Mouse (Mus musculus): ENCODE data around the gene Aox4. TPM values are rescaled to one million over a fixed set of nuclear protein-coding genes. Genes with fewer than 3 reads are reported as not detected.

Gene Aox4
- total and polyA plus RNA-seq, 2 experiments, result not detected

DNA sequence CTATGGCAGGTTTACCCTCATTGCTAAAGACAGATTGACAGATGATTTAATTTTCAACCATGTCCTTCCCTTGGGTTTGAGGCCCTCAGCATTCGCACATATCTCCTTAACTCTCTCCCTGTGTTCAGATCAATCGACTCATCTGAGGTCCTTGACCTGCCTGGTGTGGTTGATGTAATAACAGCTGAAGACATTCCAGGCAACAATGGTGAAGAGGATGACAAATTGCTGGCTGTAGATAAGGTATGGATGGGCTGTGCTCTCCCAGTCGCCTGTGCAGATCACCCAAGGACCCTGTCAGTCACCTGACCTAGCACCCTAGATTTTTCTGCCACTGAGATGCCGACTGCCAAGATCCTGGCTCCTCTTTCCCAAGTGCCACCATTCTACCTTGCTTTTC is 99.7 kb downstream of the Aox4 start:
- TF ChIP-seq POLR2A (IDR thresholded peaks at IDR 0.05; ENCODE audit: extremely low read depth, insufficient read depth, low read length) (no peak), CTCF (IDR thresholded peaks at IDR 0.05; ENCODE audit: low read depth, low read length) (no peak)
- Histone ChIP-seq H3K36me3 (ENCODE audit: control insufficient read depth, insufficient read depth, low read length) (no peaks in the 10 kb centered on the region), H3K4me3 (ENCODE audit: insufficient read depth, low read depth, low read length) (no peak overlapping the region), H3K27ac (replicated peaks; ENCODE audit: insufficient read depth, low read depth, low read length) (no peak overlapping the region), H3K9ac (ENCODE audit: low read depth, low read length) (no peak overlapping the region), H3K4me1 (ENCODE audit: control insufficient read depth, insufficient read depth, low read length) (no peaks in the 10 kb centered on the region), H3K79me2 (ENCODE audit: control insufficient read depth, insufficient read depth, low read length) (no peaks in the 10 kb centered on the region), H3K27me3 (ENCODE audit: control insufficient read depth, insufficient read depth, low read length) (no peaks in the 10 kb centered on the region)
- no peak for DNase-seq (ENCODE audit: extremely low read depth, low read depth, low spot score)
- 71% methylated on average over 4 of the region's 4 CpGs for WGBS

DNA sequence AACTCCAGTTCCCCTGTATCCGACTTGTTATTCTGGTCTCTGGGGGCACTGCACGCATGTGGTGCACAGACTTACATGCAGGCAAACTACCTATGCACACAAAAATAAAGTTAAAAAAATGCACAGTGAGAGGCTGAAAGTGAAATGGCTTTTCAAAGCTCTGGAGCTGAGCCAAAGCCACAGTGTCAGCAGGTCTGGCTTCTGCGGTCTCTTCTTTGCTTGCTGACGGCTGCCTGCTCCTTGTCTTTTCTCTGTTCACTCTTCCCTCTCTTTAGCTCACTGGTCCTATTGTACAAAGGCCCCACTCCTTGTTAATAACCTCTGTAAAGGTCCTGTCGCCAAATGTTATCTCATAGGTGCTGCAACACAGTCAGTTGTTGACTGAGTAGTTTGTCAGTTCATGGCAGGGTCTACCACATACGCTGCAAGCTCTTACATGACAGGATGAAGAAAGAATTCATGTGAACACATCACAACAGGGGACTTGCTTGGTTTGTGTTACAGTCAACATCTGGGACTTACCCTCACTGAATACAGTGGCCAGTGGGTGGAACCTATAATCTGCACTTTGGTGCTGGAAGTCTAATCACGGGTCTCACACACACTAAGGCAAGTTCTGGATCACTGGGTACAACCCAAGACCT is 101.1 kb downstream of the Aox4 start:
- H3K36me3 ChIP-seq (ENCODE audit: control insufficient read depth, insufficient read depth, low read length), result no peaks in the 10 kb centered on the region
- no peak overlapping the region for H3K9ac ChIP-seq (ENCODE audit: low read depth, low read length)
- H3K27me3 ChIP-seq (ENCODE audit: control insufficient read depth, insufficient read depth, low read length), result no peaks in the 10 kb centered on the region
- WGBS, result 84% methylated on average over 7 of the region's 7 CpGs
- H3K4me3 ChIP-seq (ENCODE audit: insufficient read depth, low read depth, low read length), result no peak overlapping the region
- no peak overlapping the region for H3K27ac ChIP-seq (replicated peaks; ENCODE audit: insufficient read depth, low read depth, low read length)
- no peaks in the 10 kb centered on the region for H3K4me1 ChIP-seq (ENCODE audit: control insufficient read depth, insufficient read depth, low read length)
- no peaks in the 10 kb centered on the region for H3K79me2 ChIP-seq (ENCODE audit: control insufficient read depth, insufficient read depth, low read length)
- DNase-seq (ENCODE audit: extremely low read depth, low read depth, low spot score), result no peak
- TF ChIP-seq CTCF (IDR thresholded peaks at IDR 0.05; ENCODE audit: low read depth, low read length) (no peak), POLR2A (IDR thresholded peaks at IDR 0.05; ENCODE audit: extremely low read depth, insufficient read depth, low read length) (no peak)

DNA sequence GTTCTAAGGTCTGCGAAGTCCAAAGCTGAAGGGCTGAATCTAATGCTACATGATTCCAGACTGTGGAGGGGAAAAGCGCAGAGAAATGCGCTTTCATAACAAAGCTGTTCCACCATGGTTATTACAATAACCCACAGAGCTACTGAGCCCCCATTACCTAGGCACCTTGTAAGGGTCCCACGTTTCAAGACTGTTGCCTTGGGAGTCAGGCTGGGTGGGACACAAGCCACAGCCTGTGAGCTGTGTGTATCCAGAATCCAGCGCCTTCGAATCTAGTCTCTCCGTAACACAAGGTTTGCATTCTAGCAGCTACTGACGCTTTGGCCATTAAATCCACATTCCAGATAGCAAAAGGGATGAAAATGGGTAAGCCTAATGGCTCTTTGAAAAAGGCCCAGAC is 103.0 kb downstream of the Aox4 start:
- WGBS, result 93% methylated on average over 8 of the region's 8 CpGs
- TF ChIP-seq CTCF (IDR thresholded peaks at IDR 0.05; ENCODE audit: low read depth, low read length) (no peak), POLR2A (IDR thresholded peaks at IDR 0.05; ENCODE audit: extremely low read depth, insufficient read depth, low read length) (no peak)

DNA sequence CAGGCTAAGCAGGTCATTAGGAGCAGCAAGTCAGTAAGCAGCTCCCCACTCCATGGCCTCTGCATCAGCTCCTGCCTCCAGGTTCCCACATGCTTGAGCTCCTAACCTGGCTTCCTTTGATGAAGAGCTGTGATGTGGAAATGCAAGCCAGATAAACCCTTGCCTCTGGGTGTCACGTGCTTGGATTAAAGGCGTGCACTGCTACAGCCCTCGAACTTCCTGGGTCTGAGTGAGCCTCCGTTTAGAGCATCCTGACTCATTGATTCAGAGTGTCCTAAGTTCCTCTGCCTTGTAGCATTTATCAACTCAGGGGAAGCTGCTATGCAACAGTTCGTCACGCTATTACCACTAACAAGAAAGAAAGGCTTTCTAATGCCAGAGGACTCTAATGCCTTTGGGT is 105.3 kb downstream of the Aox4 start:
- WGBS, result 68% methylated on average over 6 of the region's 6 CpGs
- H3K4me3 ChIP-seq (ENCODE audit: insufficient read depth, low read depth, low read length), result no peak overlapping the region
- DNase-seq (ENCODE audit: extremely low read depth, low read depth, low spot score), result no peak
- no peaks in the 10 kb centered on the region for H3K36me3 ChIP-seq (ENCODE audit: control insufficient read depth, insufficient read depth, low read length)
- no peaks in the 10 kb centered on the region for H3K27me3 ChIP-seq (ENCODE audit: control insufficient read depth, insufficient read depth, low read length)
- TF ChIP-seq CTCF (IDR thresholded peaks at IDR 0.05; ENCODE audit: low read depth, low read length) (no peak), POLR2A (IDR thresholded peaks at IDR 0.05; ENCODE audit: extremely low read depth, insufficient read depth, low read length) (no peak)
- H3K9ac ChIP-seq (ENCODE audit: low read depth, low read length), result no peak overlapping the region
- H3K79me2 ChIP-seq (ENCODE audit: control insufficient read depth, insufficient read depth, low read length), result no peaks in the 10 kb centered on the region
- no peak overlapping the region for H3K27ac ChIP-seq (replicated peaks; ENCODE audit: insufficient read depth, low read depth, low read length)
- H3K4me1 ChIP-seq (ENCODE audit: control insufficient read depth, insufficient read depth, low read length), result no peaks in the 10 kb centered on the region

More for the DNA sequence above, 103.0 kb downstream of the Aox4 start:
- Histone ChIP-seq H3K27me3 (ENCODE audit: control insufficient read depth, insufficient read depth, low read length) (no peaks in the 10 kb centered on the region), H3K79me2 (ENCODE audit: control insufficient read depth, insufficient read depth, low read length) (no peaks in the 10 kb centered on the region), H3K4me3 (ENCODE audit: insufficient read depth, low read depth, low read length) (no peak overlapping the region), H3K4me1 (ENCODE audit: control insufficient read depth, insufficient read depth, low read length) (no peaks in the 10 kb centered on the region), H3K27ac (replicated peaks; ENCODE audit: insufficient read depth, low read depth, low read length) (no peak overlapping the region), H3K36me3 (ENCODE audit: control insufficient read depth, insufficient read depth, low read length) (no peaks in the 10 kb centered on the region), H3K9ac (ENCODE audit: low read depth, low read length) (no peak overlapping the region)
- no peak for DNase-seq (ENCODE audit: extremely low read depth, low read depth, low spot score)

Other genes starting within 250 kb of the Aox4 start
- gene Sgo2a, start 214.4 kb upstream of the Aox4 start, total RNA-seq (2014; rRNA removed), result 0.28 and 0.54 TPM in 2 replicates
- not detected in 2 replicates for gene Sgo2a, start 214.4 kb upstream of the Aox4 start, polyA plus RNA-seq (2012; rRNA removed)
- gene Kctd18, start 191.4 kb upstream of the Aox4 start, total RNA-seq (2014; rRNA removed), result 8.3 and 8.9 TPM in 2 replicates
- gene Kctd18, start 191.4 kb upstream of the Aox4 start, polyA plus RNA-seq (2012; rRNA removed), result 2.1 and 2.9 TPM in 2 replicates
- gene Aox1, start 180.5 kb upstream of the Aox4 start, total RNA-seq (2014; rRNA removed), result 37.1 and 53.2 TPM in 2 replicates
- 17.8 and 19.5 TPM in 2 replicates for gene Aox1, start 180.5 kb upstream of the Aox4 start, polyA plus RNA-seq (2012; rRNA removed)
- gene Aox3, start 97.3 kb upstream of the Aox4 start, total RNA-seq (2014; rRNA removed), result 244 and 296 TPM in 2 replicates
- gene Aox3, start 97.3 kb upstream of the Aox4 start, polyA plus RNA-seq (2012; rRNA removed), result 56.6 and 59.0 TPM in 2 replicates
- gene Aox2, start 67.9 kb downstream of the Aox4 start, total RNA-seq (2014; rRNA removed), result under 0.01 TPM in 2 replicates
- not detected in 2 replicates for gene Aox2, start 67.9 kb downstream of the Aox4 start, polyA plus RNA-seq (2012; rRNA removed)
- 94.4 and 103 TPM in 2 replicates for gene Bzw1, start 182.5 kb downstream of the Aox4 start, total RNA-seq (2014; rRNA removed)
- gene Bzw1, start 182.5 kb downstream of the Aox4 start, polyA plus RNA-seq (2012; rRNA removed), result 16.1 and 17.7 TPM in 2 replicates
- gene Clk1, start 213.7 kb downstream of the Aox4 start, total RNA-seq (2014; rRNA removed), result 128 and 163 TPM in 2 replicates
- gene Clk1, start 213.7 kb downstream of the Aox4 start, polyA plus RNA-seq (2012; rRNA removed), result 16.7 and 23.0 TPM in 2 replicates
- 9.4 and 10.5 TPM in 2 replicates for gene Nif3l1, start 234.8 kb downstream of the Aox4 start, total RNA-seq (2014; rRNA removed)
- 11.4 and 11.9 TPM in 2 replicates for gene Nif3l1, start 234.8 kb downstream of the Aox4 start, polyA plus RNA-seq (2012; rRNA removed)
- 21.5 and 32.6 TPM in 2 replicates for gene Ppil3, start 235.1 kb downstream of the Aox4 start, total RNA-seq (2014; rRNA removed)
- gene Ppil3, start 235.1 kb downstream of the Aox4 start, polyA plus RNA-seq (2012; rRNA removed), result 13.6 and 14.2 TPM in 2 replicates

All from liver, adult 2 months (tissue).